Mouse (Mus musculus): Measurements from ENCODE around the gene Asl. TPM values are rescaled to one million over a fixed set of nuclear protein-coding genes. Genes with fewer than 3 reads are reported as not detected.

Asl gene
- total RNA-seq, 2 experiments from 2014 or later: 20.2 to 25.7 TPM

Other genes starting within 250 kb of the Asl start
- 8.8 and 11.1 TPM in 2 replicates for gene Psph, start 241.8 kb downstream of the Asl start, total RNA-seq (2015)
- 9.8 and 10.3 TPM in 2 replicates for gene Psph, start 241.8 kb downstream of the Asl start, total RNA-seq (2017)
- 3.7 TPM in 2 replicates for gene Sumf2, start 182.3 kb downstream of the Asl start, total RNA-seq (2015)
- gene Sumf2, start 182.3 kb downstream of the Asl start, total RNA-seq (2017): 13.5 and 18.7 TPM in 2 replicates
- gene Chchd2, start 141.8 kb downstream of the Asl start, total RNA-seq (2015): 261 and 270 TPM in 2 replicates
- 123 and 132 TPM in 2 replicates for gene Chchd2, start 141.8 kb downstream of the Asl start, total RNA-seq (2017)
- 0.07 TPM in 1 of 2 replicates, not detected in the other for gene Zbed5, start 133.5 kb downstream of the Asl start, total RNA-seq (2015)
- gene Zbed5, start 133.5 kb downstream of the Asl start, total RNA-seq (2017): not detected in 2 replicates
- gene Phkg1, start 130.7 kb downstream of the Asl start, total RNA-seq (2015): not detected in 2 replicates
- 0.41 TPM in 1 of 2 replicates, not detected in the other for gene Phkg1, start 130.7 kb downstream of the Asl start, total RNA-seq (2017)
- 0.71 and 2.9 TPM in 2 replicates for gene Nupr1l, start 120.7 kb downstream of the Asl start, total RNA-seq (2015)
- 0.66 and 2.1 TPM in 2 replicates for gene Nupr1l, start 120.7 kb downstream of the Asl start, total RNA-seq (2017)
- 34.7 and 39.4 TPM in 2 replicates for gene Vkorc1l1, start 87.3 kb downstream of the Asl start, total RNA-seq (2015)
- 17.9 and 18.6 TPM in 2 replicates for gene Vkorc1l1, start 87.3 kb downstream of the Asl start, total RNA-seq (2017)
- gene Gusb, start 26.2 kb downstream of the Asl start, total RNA-seq (2015): 101 and 111 TPM in 2 replicates
- 63.9 and 70.8 TPM in 2 replicates for gene Gusb, start 26.2 kb downstream of the Asl start, total RNA-seq (2017)
- 49.4 and 54.0 TPM in 2 replicates for gene Crcp, start within 50 bp of the Asl start, total RNA-seq (2015)
- gene Crcp, start within 50 bp of the Asl start, total RNA-seq (2017): 48.3 and 53.8 TPM in 2 replicates
- gene Tpst1, start 44.1 kb upstream of the Asl start, total RNA-seq (2015): 14.9 and 18.5 TPM in 2 replicates
- 8.2 and 12.4 TPM in 2 replicates for gene Tpst1, start 44.1 kb upstream of the Asl start, total RNA-seq (2017)
- 1.0 and 1.4 TPM in 2 replicates for gene Kctd7, start 115.6 kb upstream of the Asl start, total RNA-seq (2015)
- gene Kctd7, start 115.6 kb upstream of the Asl start, total RNA-seq (2017): 2.2 and 8.9 TPM in 2 replicates
- 16.8 and 19.0 TPM in 2 replicates for gene Rabgef1, start 142.6 kb upstream of the Asl start, total RNA-seq (2015)
- 19.9 and 22.2 TPM in 2 replicates for gene Rabgef1, start 142.6 kb upstream of the Asl start, total RNA-seq (2017)
- gene Tmem248, start 187.8 kb upstream of the Asl start, total RNA-seq (2015): 33.7 and 36.5 TPM in 2 replicates
- 35.1 and 38.1 TPM in 2 replicates for gene Tmem248, start 187.8 kb upstream of the Asl start, total RNA-seq (2017)
- 31.0 and 35.4 TPM in 2 replicates for gene Sbds, start 226.3 kb upstream of the Asl start, total RNA-seq (2015)
- 58.1 and 62.2 TPM in 2 replicates for gene Sbds, start 226.3 kb upstream of the Asl start, total RNA-seq (2017)
- gene Tyw1, start 226.4 kb upstream of the Asl start, total RNA-seq (2015): 10.1 and 11.1 TPM in 2 replicates
- 24.0 and 24.4 TPM in 2 replicates for gene Tyw1, start 226.4 kb upstream of the Asl start, total RNA-seq (2017)

All from megakaryocyte, adult 5-6 weeks (primary cell).